Mouse (Mus musculus) MEL (cell line): ENCODE measurements around the gene Fndc8. TPM values are rescaled to one million over a fixed set of nuclear protein-coding genes. Genes with fewer than 3 reads are reported as not detected.

Source experiments
- DNase-seq: peaks from one replicate; pipeline ENCODE4 v3.0.0; 2011; ENCODE audit warnings: low read depth, low spot score
- H3K27ac ChIP-seq: 2 replicates; pipeline ENCODE4 v1.5.1; 2012; ENCODE audit warnings: low read depth, mild to moderate bottlenecking, control low read depth, low read length, moderate library complexity; ENCODE audit not compliant: control insufficient read depth
- H3K27me3 ChIP-seq, 2 experiments: fragments of 150-350 bp in 1 of 2; sonication (generic) in 1 of 2; 2 replicates each; pipeline ENCODE4 v1.6.1; 2012; ENCODE audit warnings: low read length in 2 of 2, mild to moderate bottlenecking in 2 of 2, improper control_type of control experiment in 1 of 2, moderate library complexity in 1 of 2; ENCODE audit not compliant: insufficient read depth in 2 of 2, control insufficient read depth in 1 of 2
- H3K36me3 ChIP-seq, 2 experiments: 2 replicates each; pipeline ENCODE4 v1.6.1; 2012 to 2014; ENCODE audit warnings: low read length in 2 of 2, improper control_type of control experiment in 1 of 2, inconsistent platforms in 1 of 2, mild to moderate bottlenecking in 1 of 2; ENCODE audit not compliant: insufficient read depth in 2 of 2, control insufficient read depth in 1 of 2
- H3K4me1 ChIP-seq, 2 experiments: fragments of 150-350 bp in 1 of 2; sonication (generic) in 1 of 2; 2 replicates each; pipeline ENCODE4 v1.6.1; 2012; ENCODE audit warnings: low read length in 2 of 2, improper control_type of control experiment in 1 of 2, mild to moderate bottlenecking in 1 of 2; ENCODE audit not compliant: insufficient read depth in 2 of 2, control insufficient read depth in 1 of 2
- H3K4me3 ChIP-seq, 2 experiments: fragments of 150-350 bp in 1 of 2; sonication (generic) in 1 of 2; 2 replicates each; pipeline ENCODE4 v1.5.1; 2012; ENCODE audit warnings: low read depth in 2 of 2, low read length in 2 of 2, mild to moderate bottlenecking in 2 of 2, moderate library complexity in 2 of 2, control low read depth in 1 of 2, improper control_type of control experiment in 1 of 2; ENCODE audit not compliant: control insufficient read depth in 1 of 2, insufficient read depth in 1 of 2
- H3K79me2 ChIP-seq: 2 replicates; pipeline ENCODE4 v1.6.1; 2012; ENCODE audit warnings: mild to moderate bottlenecking, low read length, moderate library complexity; ENCODE audit not compliant: control insufficient read depth, poor library complexity, insufficient read depth
- H3K9ac ChIP-seq: 2 replicates; pipeline ENCODE4 v1.6.1; 2012; ENCODE audit warnings: low read depth, mild to moderate bottlenecking, control low read depth, low read length, moderate library complexity; ENCODE audit not compliant: control insufficient read depth, poor library complexity, severe bottlenecking
- H3K9me3 ChIP-seq: fragments of 150-350 bp; sonication (generic); replicated peaks from 2 replicates; pipeline ENCODE4 v1.6.1; 2012; ENCODE audit warnings: mild to moderate bottlenecking, low read length, improper control_type of control experiment, moderate library complexity; ENCODE audit not compliant: insufficient read depth
- BHLHE40 ChIP-seq: IDR thresholded peaks from 2 replicates; pipeline ENCODE4 v1.6.1; 2012; ENCODE audit warnings: low read depth, mild to moderate bottlenecking, inconsistent platforms, low read length, improper control_type of control experiment, borderline replicate concordance
- ETS1 ChIP-seq: IDR thresholded peaks from 2 replicates; pipeline ENCODE4 v1.6.1; 2012; ENCODE audit warnings: low read depth, mild to moderate bottlenecking, inconsistent platforms, low read length, improper control_type of control experiment, moderate library complexity
- GATA1 ChIP-seq: IDR thresholded peaks from 2 replicates; pipeline ENCODE4 v1.6.1; 2011; ENCODE audit warnings: low read depth, low read length, improper control_type of control experiment
- KAT2A ChIP-seq: conservative IDR thresholded peaks from 2 replicates; pipeline ENCODE4 v1.6.1; 2012; ENCODE audit warnings: low read depth, low read length, improper control_type of control experiment, inconsistent platforms
- MAFK ChIP-seq: IDR thresholded peaks from 2 replicates; pipeline ENCODE4 v1.6.1; 2011; ENCODE audit warnings: low read depth, mild to moderate bottlenecking, low read length, improper control_type of control experiment, borderline replicate concordance
- MAX ChIP-seq: IDR thresholded peaks from 2 replicates; pipeline ENCODE4 v1.6.1; 2011; ENCODE audit warnings: low read length, improper control_type of control experiment
- MYB ChIP-seq: IDR thresholded peaks from 2 replicates; pipeline ENCODE4 v1.6.1; 2011; ENCODE audit warnings: mild to moderate bottlenecking, low read depth, low read length, improper control_type of control experiment
- NELFE ChIP-seq: IDR thresholded peaks from 2 replicates; pipeline ENCODE4 v1.6.1; 2011; ENCODE audit warnings: low read depth, low read length, improper control_type of control experiment
- POLR2AphosphoS2 ChIP-seq: IDR thresholded peaks from 2 replicates; pipeline ENCODE4 v1.6.1; 2011; ENCODE audit warnings: low read length, improper control_type of control experiment
- SIN3A ChIP-seq: IDR thresholded peaks from 2 replicates; pipeline ENCODE4 v1.6.1; 2012; ENCODE audit warnings: low read length, improper control_type of control experiment, inconsistent platforms
- SMC3 ChIP-seq: IDR thresholded peaks from 2 replicates; pipeline ENCODE4 v1.6.1; 2011; ENCODE audit warnings: low read depth, low read length, improper control_type of control experiment
- TAL1 ChIP-seq: IDR thresholded peaks from 2 replicates; pipeline ENCODE4 v1.6.1; 2012; ENCODE audit warnings: mild to moderate bottlenecking, inconsistent platforms, low read length, moderate library complexity, mixed read lengths
- TCF12 ChIP-seq: IDR thresholded peaks from 2 replicates; pipeline ENCODE4 v1.6.1; 2014; ENCODE audit warnings: low read depth, mild to moderate bottlenecking, inconsistent platforms, low read length, improper control_type of control experiment, moderate library complexity
- USF1 ChIP-seq: IDR thresholded peaks from 2 replicates; pipeline ENCODE4 v1.6.1; 2014; ENCODE audit warnings: low read depth, mild to moderate bottlenecking, inconsistent platforms, low read length, improper control_type of control experiment, moderate library complexity
- USF2 ChIP-seq, 2 experiments: IDR thresholded peaks; 2 replicates each; pipeline ENCODE4 v1.6.1; 2011 to 2012; ENCODE audit warnings: improper control_type of control experiment in 2 of 2, low read length in 2 of 2, borderline replicate concordance in 1 of 2, inconsistent platforms in 1 of 2, low read depth in 1 of 2, mild to moderate bottlenecking in 1 of 2; ENCODE audit not compliant: insufficient read depth in 1 of 2
- ZMIZ1 ChIP-seq: IDR thresholded peaks from 2 replicates; pipeline ENCODE4 v1.6.1; 2012; ENCODE audit warnings: low read depth, mild to moderate bottlenecking, inconsistent platforms, low read length, improper control_type of control experiment, moderate library complexity
- ZNF384 ChIP-seq: IDR thresholded peaks from 2 replicates; pipeline ENCODE4 v1.6.1; 2012; ENCODE audit warnings: low read depth, mild to moderate bottlenecking, inconsistent platforms, low read length, improper control_type of control experiment
- polyA plus RNA-seq, 2 experiments: library from polyadenylated mRNA; stranded (reverse) in 1 of 2; unstranded in 1 of 2; fragments of >175 nt in 1 of 2; fragments of >200 nt in 1 of 2; gene quantifications; 2 replicates each; pipeline versions ENCODE4 v1.2.1 to v1.2.4; 2012; ENCODE audit warnings: low replicate concordance in 2 of 2, low read depth in 1 of 2; ENCODE audit not compliant: insufficient read length in 2 of 2, insufficient read depth in 1 of 2, missing spikeins in 1 of 2
- total RNA-seq: library from RNA; depleted of rRNA; stranded (reverse); fragments of 300-350 nt; gene quantifications from 2 replicates; pipeline ENCODE4 v1.2.3, GENCODE M21; 2012; rRNA removed

The Fndc8 gene
- total and polyA plus RNA-seq, 3 experiments, result 0.15 to 0.72 TPM; not detected in 1

GRCm38 (mm10) chr11:82947457-82947856, 55.5 kb downstream of the Fndc8 start:
- no peaks in the 10 kb centered on the region for H3K9me3 ChIP-seq
- H3K27ac ChIP-seq, result no peak overlapping the region
- no peak overlapping the region for H3K4me3 ChIP-seq
- no peak for DNase-seq
- peaks cover 0 to 10% of the 10 kb centered on the region in 2 experiments; a peak in 2 of 4 replicates for H3K36me3 ChIP-seq
- TF ChIP-seq MAFK (no peak), MAX (no peak), SMC3 (no peak), USF2 (IDR thresholded peaks at IDR 0.05; ENCODE audit: borderline replicate concordance in 1 of 2, insufficient read depth in 1 of 2, low read depth in 1 of 2, low read length in 2 of 2) (no peak), ZMIZ1 (no peak), POLR2AphosphoS2 (no peak), NELFE (no peak), TAL1 (no peak)
- H3K27me3 ChIP-seq, result peaks cover under 1 to 2% of the 10 kb centered on the region in 2 experiments; a peak in 2 of 4 replicates
- H3K9ac ChIP-seq, result no peak overlapping the region
- H3K79me2 ChIP-seq, result no peaks in the 10 kb centered on the region
- H3K4me1 ChIP-seq, result peaks cover 0 to 10% of the 10 kb centered on the region in 2 experiments; a peak in 2 of 4 replicates

- H3K4me3 ChIP-seq, result no peak overlapping the region
- no peaks in the 10 kb centered on the region for H3K9me3 ChIP-seq
- no peaks in the 10 kb centered on the region for H3K79me2 ChIP-seq
- peaks cover 0 to 10% of the 10 kb centered on the region in 2 experiments; a peak in 2 of 4 replicates for H3K4me1 ChIP-seq
- no peaks in the 10 kb centered on the region; a peak in 1 of 4 replicates for H3K27me3 ChIP-seq
- peaks cover 0 to 10% of the 10 kb centered on the region in 2 experiments; a peak in 2 of 4 replicates for H3K36me3 ChIP-seq
- TF ChIP-seq USF1, result no peak
- no peak for TF ChIP-seq KAT2A
- no peak for TF ChIP-seq SIN3A
- TF ChIP-seq BHLHE40, result no peak
- no peak for TF ChIP-seq TCF12
- TF ChIP-seq MYB, result no peak
- TF ChIP-seq MAFK, result no peak
- TF ChIP-seq ZNF384, result no peak
- no peak for TF ChIP-seq GATA1
- TF ChIP-seq SMC3, result no peak
- TF ChIP-seq ZMIZ1, result no peak
- TF ChIP-seq ETS1, result no peak
- no peak overlapping the region for H3K9ac ChIP-seq
- no peak overlapping the region for H3K27ac ChIP-seq
- DNase-seq, result no peak
Observed at GRCm38 (mm10) chr11:82949036-82949435, 57.1 kb downstream of the Fndc8 start.

Other genes with a start within 250 kb of the Fndc8 start
- gene Cct6b, start 127.8 kb upstream of the Fndc8 start, total RNA-seq, result 0.31 and 0.33 TPM in 2 replicates
- gene Cct6b, start 127.8 kb upstream of the Fndc8 start, polyA plus RNA-seq, result under 1 TPM in 1 of 2 experiments, not detected in 1; 0.21 TPM
- gene Zfp830, start 127.8 kb upstream of the Fndc8 start, total RNA-seq, result 40.7 and 51.4 TPM in 2 replicates
- gene Zfp830, start 127.8 kb upstream of the Fndc8 start, polyA plus RNA-seq, result 10 to 100 TPM in 1 of 2 experiments, not detected in 1; 43.4 TPM
- 48.5 and 54.0 TPM in 2 replicates for gene Lig3, start 111.0 kb upstream of the Fndc8 start, total RNA-seq
- gene Lig3, start 111.0 kb upstream of the Fndc8 start, polyA plus RNA-seq, result 10 to 100 TPM in 1 of 2 experiments, not detected in 1; 89.2 TPM
- 15.5 and 17.8 TPM in 2 replicates for gene Rffl, start 20.9 kb upstream of the Fndc8 start, total RNA-seq
- 10 to 100 TPM in 1 of 2 experiments, not detected in 1; 15.2 TPM for gene Rffl, start 20.9 kb upstream of the Fndc8 start, polyA plus RNA-seq
- gene Rad51d, start 1.5 kb upstream of the Fndc8 start, total RNA-seq, result 21.1 and 25.6 TPM in 2 replicates
- gene Rad51d, start 1.5 kb upstream of the Fndc8 start, polyA plus RNA-seq, result 10 to 100 TPM in 1 of 2 experiments, not detected in 1; 30.0 TPM
- gene Nle1, start 16.3 kb downstream of the Fndc8 start, total RNA-seq, result 79.6 and 97.3 TPM in 2 replicates
- 100 to 1,000 TPM in 1 of 2 experiments, not detected in 1; 103 TPM for gene Nle1, start 16.3 kb downstream of the Fndc8 start, polyA plus RNA-seq
- gene Unc45b, start 18.4 kb downstream of the Fndc8 start, total RNA-seq, result 0.08 TPM in 1 of 2 replicates, not detected in the other
- gene Unc45b, start 18.4 kb downstream of the Fndc8 start, polyA plus RNA-seq, result under 1 TPM in 1 of 2 experiments, not detected in 1; 0.29 TPM
- gene Slfn5, start 59.2 kb downstream of the Fndc8 start, total RNA-seq, result 3.6 and 5.7 TPM in 2 replicates
- gene Slfn5, start 59.2 kb downstream of the Fndc8 start, polyA plus RNA-seq, result under 1 TPM in 1 of 2 experiments, not detected in 1; 0.67 TPM
- 2.0 and 3.5 TPM in 2 replicates for gene Slfn9, start 99.7 kb downstream of the Fndc8 start, total RNA-seq
- 1 to 10 TPM in 1 of 2 experiments, not detected in 1; 3.7 TPM for gene Slfn9, start 99.7 kb downstream of the Fndc8 start, polyA plus RNA-seq
- gene Slfn8, start 128.7 kb downstream of the Fndc8 start, total RNA-seq, result 9.8 and 11.9 TPM in 2 replicates
- 10 to 100 TPM; 11.6 to 47.2 TPM for gene Slfn8, start 128.7 kb downstream of the Fndc8 start, polyA plus RNA-seq
- 0.10 and 0.46 TPM in 2 replicates for gene Slfn2, start 173.0 kb downstream of the Fndc8 start, total RNA-seq
- under 1 TPM in 1 of 2 experiments, not detected in 1; 0.07 TPM for gene Slfn2, start 173.0 kb downstream of the Fndc8 start, polyA plus RNA-seq
- gene Slfn1, start 224.7 kb downstream of the Fndc8 start, total RNA-seq, result not detected in 2 replicates
- gene Slfn1, start 224.7 kb downstream of the Fndc8 start, polyA plus RNA-seq, result not detected